Mouse (Mus musculus) embryonic fibroblast, embryonic 13.5 days (primary cell): ENCODE measurements around the gene Pdia4.

Source experiments
- CTCF ChIP-seq: IDR thresholded peaks from 2 replicates; pipeline ENCODE4 v1.5.1; 2011; ENCODE audit warnings: mild to moderate bottlenecking, control low read depth, low read length, moderate library complexity, borderline replicate concordance; ENCODE audit not compliant: insufficient read depth
- POLR2A ChIP-seq: IDR thresholded peaks from 2 replicates; pipeline ENCODE4 v1.6.1; 2011; ENCODE audit warnings: low read depth, mild to moderate bottlenecking, control low read depth, low read length, moderate library complexity

- TF ChIP-seq POLR2A: no peak
- no peak for TF ChIP-seq CTCF
Measured at GRCm38 (mm10) chr6:47841077-47841476, 27.8 kb upstream of the Pdia4 start.
